Mouse (Mus musculus) right cerebral cortex, postnatal 25 days (tissue): ENCODE data around the gene Ece2.

ENCODE experiments used
- DNase-seq: peaks from one replicate; pipeline ENCODE4 v3.0.0; 2022

Gene Ece2

GRCm38 (mm10) chr16:20629731-20630634, at the start of gene Ece2:
Ece2 (plus strand) TSS chr16:20629828.
- DNase-seq: peak; percentile 31

- peak; percentile 56 for DNase-seq
Observed at GRCm38 (mm10) chr16:20589366-20589938, 40.2 kb upstream of the Ece2 start, which contains the start of gene Vwa5b2. Vwa5b2 (plus strand) TSS chr16:20589471.

- DNase-seq: peak; percentile 71
Observed at GRCm38 (mm10) chr16:20589939-20590679, 39.5 kb upstream of the Ece2 start.

- no peak for DNase-seq
Observed at GRCm38 (mm10) chr16:20590680-20591038, 39.0 kb upstream of the Ece2 start.

GRCm38 (mm10) chr16:20591076-20591705, 38.4 kb upstream of the Ece2 start:
- DNase-seq: no peak

- DNase-seq: no peak
Observed at GRCm38 (mm10) chr16:20595060-20595673, 34.5 kb upstream of the Ece2 start.

GRCm38 (mm10) chr16:20595737-20596136, 33.9 kb upstream of the Ece2 start:
- no peak for DNase-seq

GRCm38 (mm10) chr16:20596687-20597441, 32.8 kb upstream of the Ece2 start:
- no peak for DNase-seq

- DNase-seq: no peak
Observed at GRCm38 (mm10) chr16:20600511-20600910, 29.1 kb upstream of the Ece2 start.

GRCm38 (mm10) chr16:20604705-20605104, 24.9 kb upstream of the Ece2 start:
- DNase-seq: no peak

- DNase-seq: peak; percentile 81
Observed at GRCm38 (mm10) chr16:20610501-20611356, 18.9 kb upstream of the Ece2 start.

- DNase-seq: peak; percentile 79
Observed at GRCm38 (mm10) chr16:20611357-20612227, 18.0 kb upstream of the Ece2 start, which contains the start of the genes Eef1akmt4, Gm49333 and Alg3. Eef1akmt4 (plus strand) TSS chr16:20611593. Gm49333 (plus strand) TSS chr16:20611610. Alg3 (minus strand) TSS chr16:20611735.

GRCm38 (mm10) chr16:20619541-20620398, 9.9 kb upstream of the Ece2 start:
- peak; percentile 22 for DNase-seq

- no peak for DNase-seq
Observed at GRCm38 (mm10) chr16:20620399-20620735, 9.3 kb upstream of the Ece2 start.

- peak; percentile 63 for DNase-seq
Observed at GRCm38 (mm10) chr16:20620751-20621190, 8.9 kb upstream of the Ece2 start.

GRCm38 (mm10) chr16:20621191-20621990, 8.2 kb upstream of the Ece2 start, which contains the start of gene Camk2n2:
Camk2n2 (minus strand) TSS chr16:20621287.
- peak; percentile 70 for DNase-seq

GRCm38 (mm10) chr16:20621991-20622685, 7.5 kb upstream of the Ece2 start:
- peak; percentile 71 for DNase-seq
